In the genomic region with DNA sequence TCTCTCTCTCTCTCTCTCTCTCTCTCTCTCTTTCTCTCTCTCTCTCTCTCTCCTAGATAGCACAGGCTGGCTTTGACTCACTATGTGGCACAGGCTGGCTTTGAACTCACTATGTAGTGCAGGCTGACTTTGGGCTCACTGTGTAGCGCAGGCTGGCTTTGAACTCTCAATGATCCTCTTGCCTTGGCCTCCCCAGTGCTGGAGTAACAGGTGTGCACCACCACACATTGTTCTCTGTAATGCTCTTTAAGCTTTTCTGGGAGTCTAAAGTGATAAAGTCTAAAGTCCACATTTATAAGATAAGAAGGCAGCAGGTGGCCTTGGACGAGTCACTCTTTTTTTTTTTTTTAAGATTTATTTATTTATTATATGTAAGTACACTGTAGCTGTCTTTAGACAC, we compare ENCODE assay signal across 17 mouse cellular contexts. TPM values are rescaled to one million over a fixed set of nuclear protein-coding genes. Genes with fewer than 3 reads are reported as not detected.
DNase-seq lines count a peak whose midpoint lies in the region; ATAC-seq and TF ChIP-seq lines count a peak whose summit lies in the region.
"Had no signal": no experiment of that assay in that cellular context is flagged by ENCODE, and none has a peak within 500 bp of the region (broad histone marks: within the 10 kb centered on the region; RNA-seq: fewer than 3 reads in every experiment).

No protein-coding gene starts in this region.

- DNase-seq in yolk sac, embryonic 10.5 days (ENCODE audit: low spot score) = no peak
- DNase-seq: adrenal gland, postnatal 10 days; adrenal gland, postnatal 25 days; cerebellum, adult 11-12 months; cerebellum, adult 2 months; cerebellum, adult 9-10 months; cerebellum, postnatal 10 days; cerebellum, postnatal 25 days; forebrain, postnatal 0 days had no signal

- H3K4me2 ChIP-seq in intestine, embryonic 15.5 days (replicated peaks) = no peak overlapping the region
- no peak overlapping the region for H3K4me2 ChIP-seq in intestine, postnatal 0 days (replicated peaks; ENCODE audit: low read depth)
- H3K4me2 ChIP-seq in midbrain, embryonic 15.5 days = no peak overlapping the region
- H3K4me2 ChIP-seq in neural tube, embryonic 15.5 days = no peak overlapping the region
- H3K4me2 ChIP-seq: embryonic facial prominence, embryonic 12.5 days; forebrain, embryonic 13.5 days; forebrain, embryonic 15.5 days had no signal

- WGBS in intestine, embryonic 15.5 days = 62% methylated on average over 2 of the region's 2 CpGs
- WGBS in intestine, postnatal 0 days = 51% methylated on average over 2 of the region's 2 CpGs
- 87% methylated on average over 2 of the region's 2 CpGs for WGBS in midbrain, embryonic 15.5 days
- WGBS in neural tube, embryonic 15.5 days = 90% methylated on average over 2 of the region's 2 CpGs

- no peak overlapping the region for H3K27ac ChIP-seq in intestine, embryonic 15.5 days
- H3K27ac ChIP-seq in intestine, postnatal 0 days (ENCODE audit: low read depth, low read length) = no peak overlapping the region
- no peak overlapping the region for H3K27ac ChIP-seq in midbrain, embryonic 15.5 days
- no peak overlapping the region for H3K27ac ChIP-seq in neural tube, embryonic 15.5 days (replicated peaks)
- H3K27ac ChIP-seq: embryonic facial prominence, embryonic 10.5 days; embryonic facial prominence, embryonic 12.5 days; forebrain, embryonic 13.5 days; forebrain, embryonic 15.5 days had no signal

- ATAC-seq in intestine, embryonic 15.5 days = peak; percentile 72
- peak; percentile 69 for ATAC-seq in intestine, postnatal 0 days
- ATAC-seq in midbrain, embryonic 15.5 days (replicated peaks) = no peak
- no peak for ATAC-seq in neural tube, embryonic 15.5 days (ENCODE audit: low FRiP score)
- ATAC-seq: forebrain, embryonic 13.5 days; forebrain, embryonic 15.5 days; forebrain, postnatal 0 days had no signal

- H3K27me3 ChIP-seq in intestine, embryonic 15.5 days (replicated peaks) = no peaks in the 10 kb centered on the region
- H3K27me3 ChIP-seq in intestine, postnatal 0 days (replicated peaks; ENCODE audit: control insufficient read depth, insufficient read depth, low read length) = no peaks in the 10 kb centered on the region
- H3K27me3 ChIP-seq in midbrain, embryonic 15.5 days (replicated peaks) = no peaks in the 10 kb centered on the region
- no peaks in the 10 kb centered on the region for H3K27me3 ChIP-seq in neural tube, embryonic 15.5 days (replicated peaks)
- H3K27me3 ChIP-seq: embryonic facial prominence, embryonic 12.5 days; forebrain, embryonic 13.5 days; forebrain, embryonic 15.5 days had no signal

- no peak for TF ChIP-seq CTCF in intestine, postnatal 0 days (IDR thresholded peaks at IDR 0.05; ENCODE audit: low read depth)

- no peaks in the 10 kb centered on the region for H3K9me3 ChIP-seq in intestine, embryonic 15.5 days
- H3K9me3 ChIP-seq in intestine, postnatal 0 days (ENCODE audit: control insufficient read depth) = no peaks in the 10 kb centered on the region
- no peaks in the 10 kb centered on the region for H3K9me3 ChIP-seq in midbrain, embryonic 15.5 days
- H3K9me3 ChIP-seq in neural tube, embryonic 15.5 days (replicated peaks) = no peaks in the 10 kb centered on the region
- H3K9me3 ChIP-seq: embryonic facial prominence, embryonic 10.5 days; embryonic facial prominence, embryonic 12.5 days; forebrain, embryonic 13.5 days; forebrain, embryonic 15.5 days had no signal

- H3K9ac ChIP-seq in intestine, embryonic 15.5 days = no peak overlapping the region
- H3K9ac ChIP-seq in intestine, postnatal 0 days (ENCODE audit: low read depth, low read length) = no peak overlapping the region
- no peak overlapping the region for H3K9ac ChIP-seq in midbrain, embryonic 15.5 days
- H3K9ac ChIP-seq in neural tube, embryonic 15.5 days (replicated peaks) = no peak overlapping the region
- H3K9ac ChIP-seq: embryonic facial prominence, embryonic 12.5 days; forebrain, embryonic 13.5 days; forebrain, embryonic 15.5 days; forebrain, postnatal 0 days had no signal

- peaks cover 5% of the 10 kb centered on the region; the same call in 1 of the 2 replicates for H3K4me1 ChIP-seq in intestine, embryonic 15.5 days (replicated peaks)
- no peaks in the 10 kb centered on the region for H3K4me1 ChIP-seq in intestine, postnatal 0 days (replicated peaks; ENCODE audit: control insufficient read depth, insufficient read depth, low read length)
- H3K4me1 ChIP-seq in midbrain, embryonic 15.5 days = no peaks in the 10 kb centered on the region
- no peaks in the 10 kb centered on the region for H3K4me1 ChIP-seq in neural tube, embryonic 15.5 days
- H3K4me1 ChIP-seq: forebrain, embryonic 13.5 days had no signal

- H3K4me3 ChIP-seq in intestine, embryonic 15.5 days (replicated peaks) = no peak overlapping the region
- no peak overlapping the region for H3K4me3 ChIP-seq in intestine, postnatal 0 days (ENCODE audit: low read depth, low read length)
- H3K4me3 ChIP-seq in midbrain, embryonic 15.5 days = no peak overlapping the region
- H3K4me3 ChIP-seq in neural tube, embryonic 15.5 days (replicated peaks) = no peak overlapping the region
- H3K4me3 ChIP-seq: embryonic facial prominence, embryonic 10.5 days; embryonic facial prominence, embryonic 12.5 days; forebrain, embryonic 13.5 days; forebrain, embryonic 15.5 days had no signal

- no peaks in the 10 kb centered on the region for H3K36me3 ChIP-seq in intestine, embryonic 15.5 days
- no peaks in the 10 kb centered on the region for H3K36me3 ChIP-seq in intestine, postnatal 0 days (ENCODE audit: control insufficient read depth, insufficient read depth)
- no peaks in the 10 kb centered on the region for H3K36me3 ChIP-seq in midbrain, embryonic 15.5 days (replicated peaks)
- no peaks in the 10 kb centered on the region for H3K36me3 ChIP-seq in neural tube, embryonic 15.5 days
- H3K36me3 ChIP-seq: embryonic facial prominence, embryonic 10.5 days; embryonic facial prominence, embryonic 12.5 days; forebrain, embryonic 15.5 days had no signal

RNA-seq across cellular contexts. Expression of a gene that starts 16.3 kb away (rescaled TPM):
- 0.82 and 1.3 TPM in 2 replicates for polyA plus RNA-seq in intestine, embryonic 15.5 days (2015; fragmentation: Nextera tagmentation; extraction: Ambion mirVana)
- 0.88 and 0.94 TPM in 2 replicates for polyA plus RNA-seq in intestine, postnatal 0 days (2015; fragmentation: Nextera tagmentation; extraction: Ambion mirVana)
- 2.2 and 2.4 TPM in 2 replicates for polyA plus RNA-seq in midbrain, embryonic 15.5 days (2015; fragmentation: Nextera tagmentation; extraction: Ambion mirVana)
- polyA plus RNA-seq in neural tube, embryonic 15.5 days (2015; fragmentation: Nextera tagmentation; extraction: Ambion mirVana) = 1.1 and 1.7 TPM in 2 replicates

RNA-seq across cellular contexts. Expression of a gene that starts 28.6 kb away (rescaled TPM):
- polyA plus RNA-seq in intestine, embryonic 15.5 days (2015; fragmentation: Nextera tagmentation; extraction: Ambion mirVana) = 18.0 and 19.9 TPM in 2 replicates
- 12.1 and 12.2 TPM in 2 replicates for polyA plus RNA-seq in intestine, postnatal 0 days (2015; fragmentation: Nextera tagmentation; extraction: Ambion mirVana)
- 19.6 and 21.1 TPM in 2 replicates for polyA plus RNA-seq in midbrain, embryonic 15.5 days (2015; fragmentation: Nextera tagmentation; extraction: Ambion mirVana)
- polyA plus RNA-seq in neural tube, embryonic 15.5 days (2015; fragmentation: Nextera tagmentation; extraction: Ambion mirVana) = 15.4 and 19.0 TPM in 2 replicates

RNA-seq across cellular contexts. Expression of a gene that starts 29.4 kb away (rescaled TPM):
- polyA plus RNA-seq in intestine, embryonic 15.5 days (2015; fragmentation: Nextera tagmentation; extraction: Ambion mirVana) = 52.8 and 55.4 TPM in 2 replicates
- 25.0 and 27.8 TPM in 2 replicates for polyA plus RNA-seq in intestine, postnatal 0 days (2015; fragmentation: Nextera tagmentation; extraction: Ambion mirVana)
- polyA plus RNA-seq in midbrain, embryonic 15.5 days (2015; fragmentation: Nextera tagmentation; extraction: Ambion mirVana) = 52.9 and 53.4 TPM in 2 replicates
- polyA plus RNA-seq in neural tube, embryonic 15.5 days (2015; fragmentation: Nextera tagmentation; extraction: Ambion mirVana) = 49.5 and 53.9 TPM in 2 replicates

RNA-seq across cellular contexts. Expression of a gene that starts 46.8 kb away (rescaled TPM):
- polyA plus RNA-seq in intestine, embryonic 15.5 days (2015; fragmentation: Nextera tagmentation; extraction: Ambion mirVana) = 269 and 298 TPM in 2 replicates
- 180 and 186 TPM in 2 replicates for polyA plus RNA-seq in intestine, postnatal 0 days (2015; fragmentation: Nextera tagmentation; extraction: Ambion mirVana)
- 481 and 500 TPM in 2 replicates for polyA plus RNA-seq in midbrain, embryonic 15.5 days (2015; fragmentation: Nextera tagmentation; extraction: Ambion mirVana)
- polyA plus RNA-seq in neural tube, embryonic 15.5 days (2015; fragmentation: Nextera tagmentation; extraction: Ambion mirVana) = 487 and 519 TPM in 2 replicates

Comparison
In these comparisons a context has a peak if more than half of its experiments do, and no peak if none do; other contexts are left out.
1. ATAC-seq: peak in intestine, embryonic 15.5 days (single experiment) and intestine, postnatal 0 days (single experiment); none in midbrain, embryonic 15.5 days (single experiment) and neural tube, embryonic 15.5 days (single experiment).